Mouse (Mus musculus): ENCODE measurements at regions not wholly inside any gene's neighbourhood (a gene's known extent, or its start where the extent isn't known, plus 50 kb on each side); places are given as distances from the start of the nearest gene placed in this dataset.
"Not testable (repeated sequence)": the region's sequence is repeated elsewhere in the genome, so short reads cannot be mapped to it uniquely, and the experiment has no call there.

DNA sequence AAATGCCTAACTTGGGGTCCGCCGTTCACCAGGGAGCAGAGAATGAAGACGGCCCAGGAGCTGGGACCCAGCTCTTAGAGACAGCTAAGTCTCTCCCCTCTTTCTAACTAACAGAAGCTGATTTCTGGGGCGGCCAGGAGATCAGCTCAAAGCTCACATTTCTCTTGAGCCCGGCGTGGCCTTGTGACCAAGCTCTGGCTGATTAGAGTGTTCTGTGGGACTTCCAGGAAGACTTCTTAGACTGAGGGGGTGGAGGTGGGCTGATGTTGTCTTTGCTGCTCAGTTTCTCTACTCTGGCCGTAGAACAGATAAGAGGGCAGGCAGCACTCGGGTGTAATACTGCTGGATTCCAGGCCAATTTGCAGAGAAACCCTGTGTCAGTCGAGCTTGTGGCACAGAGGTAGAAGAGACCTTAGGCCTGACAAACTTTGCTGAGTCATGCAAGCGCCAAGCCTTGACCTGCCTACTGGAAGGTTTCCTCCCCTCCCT is 96.5 kb upstream of the Map3k1 start:
- no peak for ATAC-seq

DNA sequence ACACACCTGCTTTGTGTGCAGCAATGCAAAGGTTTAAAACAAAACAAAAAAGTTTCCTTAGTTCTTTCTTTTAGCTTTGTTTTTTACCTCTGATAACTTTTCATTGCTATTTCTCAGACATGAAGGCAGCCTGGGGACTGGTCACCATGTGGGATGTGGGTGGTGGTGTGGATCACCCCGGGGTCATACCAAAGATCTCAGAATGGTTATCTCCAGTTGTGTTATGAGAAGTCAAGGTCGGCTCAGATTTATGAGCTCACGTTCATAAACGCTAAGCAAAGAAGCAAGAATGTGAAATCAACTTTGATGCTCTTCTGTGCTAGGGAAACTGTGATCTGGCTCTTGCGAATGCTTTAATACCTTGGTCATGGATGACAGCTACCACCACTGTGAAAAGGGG is 102.3 kb upstream of the Map3k1 start:
- ATAC-seq = no peak

DNA sequence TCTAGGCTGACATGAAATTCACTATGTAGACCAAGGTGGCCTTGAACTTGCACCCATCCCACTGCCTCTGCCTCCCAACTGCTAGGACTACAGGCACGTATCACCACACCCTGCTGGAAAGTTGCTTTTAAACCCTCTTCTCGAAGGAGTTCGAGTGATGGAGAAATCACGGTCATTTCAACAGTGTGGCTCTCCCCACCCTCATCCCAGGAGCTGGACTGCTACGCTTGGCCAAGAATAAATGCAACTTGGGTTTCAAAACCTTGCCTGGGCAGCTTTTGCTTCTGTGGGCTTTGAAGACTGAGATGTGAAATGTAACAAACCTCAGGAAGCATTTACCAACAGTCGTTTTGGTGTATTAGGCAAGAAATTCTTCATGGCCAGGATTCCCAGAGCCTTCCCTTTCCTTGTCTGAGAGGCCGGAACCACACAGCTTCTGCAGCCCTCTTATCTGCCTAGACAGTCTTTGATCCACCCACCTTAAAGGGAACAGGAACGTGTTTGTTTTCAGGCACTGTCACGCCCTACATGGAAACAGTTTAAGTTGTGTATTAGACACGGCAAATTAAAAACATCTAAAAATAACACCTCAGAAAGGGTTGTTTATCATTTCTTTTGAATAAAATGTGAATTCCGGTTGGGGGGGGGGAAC is 103.0 kb upstream of the Map3k1 start:
- no peak for ATAC-seq

DNA sequence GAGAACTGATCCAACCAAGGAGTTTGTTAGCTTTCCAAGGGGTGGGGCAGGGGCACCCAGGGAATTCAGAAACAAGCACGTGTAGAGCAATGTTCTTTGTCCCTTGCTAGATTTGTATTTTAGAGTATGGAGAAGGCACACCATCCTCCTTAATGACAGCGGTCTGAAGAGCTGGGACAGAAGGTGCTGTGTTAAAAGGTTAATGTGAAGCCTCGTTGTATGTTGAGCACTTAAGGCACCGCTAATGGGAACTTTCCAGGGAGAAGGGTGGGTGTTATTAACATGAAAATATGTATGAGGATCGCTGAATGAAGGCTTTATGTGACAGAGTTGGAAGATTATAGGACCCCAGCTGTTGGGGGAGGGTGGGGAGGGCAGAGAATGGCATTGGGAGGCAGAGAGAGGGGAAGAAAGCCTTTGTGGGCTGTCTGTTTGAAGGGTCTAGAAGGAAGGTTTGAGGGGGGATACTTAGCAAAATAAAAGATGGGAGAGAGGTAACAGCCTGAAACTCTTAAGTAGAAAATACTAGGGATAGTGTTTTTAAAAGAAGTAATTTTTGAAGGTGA is 105.6 kb upstream of the Map3k1 start:
- ATAC-seq = no peak

DNA sequence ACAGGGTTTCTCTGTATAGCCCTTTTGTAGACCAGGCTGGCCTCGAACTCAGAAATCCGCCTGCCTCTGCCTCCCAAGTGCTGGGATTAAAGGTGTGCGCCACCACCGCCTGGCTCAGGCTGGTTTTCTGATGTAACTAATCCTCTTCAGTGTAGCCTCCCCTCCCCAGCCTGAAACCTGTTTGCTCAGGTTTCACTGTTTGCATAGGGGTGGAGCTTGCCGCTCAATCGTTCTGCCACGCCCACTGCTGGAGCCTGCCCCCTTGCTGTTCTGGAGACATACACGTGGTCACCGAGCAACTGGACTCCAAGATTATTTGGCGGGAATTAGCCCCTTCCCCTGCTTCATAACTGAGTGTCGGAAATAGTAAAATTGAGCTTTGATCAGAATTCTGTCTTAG is 110.6 kb upstream of the Map3k1 start:
- ATAC-seq = not testable (repeated sequence)

DNA sequence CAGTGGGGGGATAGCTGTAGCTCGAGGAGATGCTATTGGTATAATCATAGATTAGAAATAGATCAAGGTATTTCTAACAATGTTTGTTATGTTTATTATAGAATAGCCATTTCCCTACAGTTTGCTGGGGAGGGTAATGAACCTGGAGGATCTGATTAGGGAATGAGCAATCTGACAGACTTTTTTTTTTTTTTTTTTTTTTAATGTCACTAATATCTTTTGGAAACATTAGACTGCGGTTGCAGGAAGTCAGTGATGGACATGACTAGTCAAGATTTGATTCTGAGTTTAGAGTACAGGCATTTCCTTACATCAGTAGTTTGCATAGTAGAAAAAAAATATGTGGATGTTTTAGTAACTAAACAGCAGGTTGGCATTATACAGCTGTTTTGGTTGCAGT is 111.7 kb upstream of the Map3k1 start:
- ATAC-seq = no peak

DNA sequence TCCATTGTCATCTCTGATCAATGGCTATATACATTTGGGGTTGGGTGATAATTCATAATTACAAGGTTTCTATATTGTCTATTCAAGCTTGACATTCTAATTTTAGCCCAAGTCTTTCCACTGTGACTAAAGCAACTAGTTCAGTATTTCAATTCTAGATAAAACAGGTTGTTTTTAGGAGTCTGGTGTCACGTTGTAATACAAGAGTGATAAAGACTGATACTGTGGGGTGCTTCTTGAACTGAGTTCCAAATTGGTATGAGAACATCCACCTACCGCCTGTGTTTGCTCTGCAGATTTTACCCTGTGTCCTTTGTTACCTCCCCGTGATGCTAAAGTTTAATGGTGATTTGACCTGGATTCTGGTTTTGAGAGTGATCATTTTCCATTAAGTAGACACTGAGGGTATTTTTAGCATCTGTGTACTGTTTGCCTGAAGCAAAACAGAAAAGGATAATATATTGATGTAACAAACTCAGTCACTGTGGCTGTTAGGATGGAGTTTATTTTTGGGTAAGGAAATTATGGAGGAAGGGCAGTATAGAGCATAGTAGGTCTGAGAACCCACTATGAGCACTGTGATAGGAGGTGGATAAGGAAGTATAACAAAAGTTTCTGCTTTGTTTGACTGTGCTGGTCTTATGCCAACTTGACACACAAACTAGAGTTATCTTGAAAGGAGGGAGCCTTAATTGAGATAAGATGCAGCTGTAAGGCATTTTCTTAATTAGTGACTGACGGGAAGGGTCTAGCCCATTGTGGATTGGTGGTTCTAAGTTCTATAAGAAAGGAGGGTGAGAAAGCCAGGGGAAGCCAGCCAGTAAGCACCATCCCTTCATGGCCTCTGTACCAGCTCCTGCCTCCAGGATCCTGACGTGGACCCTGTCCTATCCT is 112.6 kb upstream of the Map3k1 start:
- no peak for ATAC-seq

DNA sequence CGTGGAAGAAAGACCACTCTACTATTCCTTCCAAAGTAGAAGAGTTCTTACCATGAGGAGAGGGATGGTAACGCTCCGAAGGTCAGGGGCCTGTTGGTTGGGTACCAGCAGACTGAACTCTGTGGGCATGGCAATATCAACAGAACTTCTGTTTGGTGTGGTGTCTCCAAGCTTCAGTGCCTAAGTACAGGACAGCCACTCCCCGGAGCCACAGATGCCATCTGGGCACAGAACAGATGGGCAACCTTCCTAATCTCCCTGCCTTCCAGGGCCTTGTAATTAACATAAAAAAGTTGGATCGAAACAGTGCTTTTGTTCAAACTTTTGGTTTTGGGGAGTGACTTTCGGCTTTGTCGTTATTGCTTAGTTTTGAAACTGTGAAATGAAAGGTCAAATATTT is 116.6 kb upstream of the Map3k1 start:
- ATAC-seq = no peak

DNA sequence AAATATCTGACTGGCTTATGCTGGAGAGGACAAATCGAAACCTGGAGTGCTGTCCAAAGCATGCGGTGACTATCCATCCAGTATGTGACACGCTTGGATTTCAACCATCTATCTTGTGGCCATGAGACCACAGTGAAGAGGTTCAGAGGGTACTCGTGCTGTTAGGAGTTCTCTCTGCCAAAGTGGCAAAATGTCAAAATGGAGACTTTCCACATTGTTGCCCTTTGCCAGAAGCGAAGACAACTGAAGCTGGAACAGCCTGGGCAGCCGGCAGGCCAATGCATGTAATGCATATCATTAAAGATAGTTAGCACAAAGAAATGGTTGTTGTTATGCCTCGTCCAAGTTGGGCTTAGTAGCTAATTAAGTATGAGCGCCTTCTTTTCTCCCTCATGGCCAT is 118.0 kb upstream of the Map3k1 start:
- ATAC-seq = no peak

DNA sequence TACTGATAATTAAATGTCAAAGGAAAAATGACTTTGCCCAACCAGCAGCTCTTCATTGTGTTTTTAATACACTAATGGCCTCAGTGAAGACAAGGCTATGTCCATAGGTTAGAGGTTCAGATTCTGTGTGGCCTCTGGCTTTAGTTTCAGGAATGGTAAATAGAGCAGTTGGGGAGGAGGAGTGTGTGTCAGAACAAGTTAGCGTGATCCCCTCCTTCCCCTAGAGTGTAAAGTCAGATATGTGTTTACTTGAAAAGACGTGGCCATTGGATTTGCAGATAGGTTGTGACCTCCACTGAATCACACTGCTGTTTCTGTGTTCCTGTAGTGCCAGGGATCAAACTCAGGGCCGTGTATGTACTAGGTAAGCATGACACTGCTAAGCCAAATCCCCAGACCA is 118.7 kb upstream of the Map3k1 start:
- ATAC-seq = no peak

DNA sequence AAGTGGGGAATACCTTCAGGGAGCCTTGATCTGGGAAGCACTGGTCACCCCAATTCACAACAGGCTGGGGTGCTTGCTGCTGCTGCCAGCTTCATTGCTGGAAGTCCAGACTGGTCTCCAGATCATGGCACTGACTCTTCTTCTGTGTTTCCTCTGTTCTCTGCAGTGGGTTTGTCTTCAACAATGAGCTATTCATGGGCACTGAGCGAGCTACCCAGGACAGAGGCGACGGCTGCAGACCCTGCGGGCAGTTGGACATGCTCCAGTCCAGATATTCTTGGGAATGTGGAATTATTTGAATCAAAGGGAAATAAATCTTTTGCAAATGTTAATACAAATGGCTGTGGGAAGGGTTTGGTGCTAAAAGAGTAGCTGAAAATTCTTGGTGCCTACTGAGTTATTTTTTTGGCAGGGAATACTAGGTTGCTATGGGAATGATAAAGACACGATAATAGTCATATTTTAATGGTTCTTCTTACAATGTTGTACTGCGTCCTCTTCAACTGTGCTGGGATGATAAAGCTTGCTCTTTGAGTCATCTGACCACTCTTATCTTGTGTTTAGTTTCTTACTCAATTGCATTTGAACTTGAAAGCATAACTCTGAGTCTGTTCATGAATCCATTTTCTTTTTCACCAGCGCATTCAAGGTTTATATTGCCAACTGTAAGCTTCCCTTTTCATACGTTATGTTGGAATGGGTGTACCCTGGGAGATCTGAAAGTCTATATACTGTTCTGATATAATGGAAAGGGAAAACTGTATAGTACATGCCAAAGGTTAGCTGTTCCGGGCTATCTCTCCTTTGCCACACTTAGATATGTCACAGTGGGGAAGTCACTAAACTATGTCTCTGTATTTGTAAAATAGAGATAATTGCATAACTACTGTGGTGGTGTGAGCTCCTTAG is 120.1 kb upstream of the Map3k1 start:
- ATAC-seq = no peak

DNA sequence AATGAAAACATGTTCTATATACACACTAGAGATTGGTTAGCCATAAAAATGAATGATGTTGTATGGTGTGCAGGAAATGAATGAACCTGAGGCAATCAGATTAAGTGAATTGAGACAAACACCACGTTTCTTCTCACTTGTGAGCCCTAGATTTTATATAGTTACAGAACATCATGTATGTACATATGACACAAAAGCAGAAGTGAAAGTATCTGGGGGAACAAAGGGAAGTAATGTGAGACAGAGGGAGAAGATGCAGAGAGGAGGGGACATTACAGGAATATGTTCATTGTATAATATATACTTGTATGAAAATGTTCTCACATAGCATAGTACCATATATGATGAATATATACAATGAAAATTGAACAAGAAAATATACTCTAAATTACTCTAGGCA is 121.1 kb upstream of the Map3k1 start:
- no peak for ATAC-seq

DNA sequence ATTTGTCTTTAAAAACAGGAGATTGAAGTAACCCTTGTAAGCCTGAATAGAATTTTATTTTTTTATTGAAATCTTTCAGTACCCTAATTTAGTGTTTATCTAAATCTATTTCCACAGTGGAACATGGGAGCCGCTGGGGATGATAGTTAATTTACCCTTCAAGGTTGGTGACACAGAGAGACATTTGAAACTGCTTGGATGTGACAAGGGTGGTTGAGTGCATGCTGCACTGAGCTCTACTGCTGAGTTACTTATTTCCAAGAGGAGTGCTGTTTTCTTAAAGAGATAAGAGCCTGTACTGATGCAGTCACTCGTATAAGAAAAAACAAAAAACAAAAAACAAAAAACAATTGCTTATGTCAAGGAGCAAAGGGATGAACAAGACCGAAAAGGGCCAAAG is 123.7 kb upstream of the Map3k1 start:
- ATAC-seq = no peak

DNA sequence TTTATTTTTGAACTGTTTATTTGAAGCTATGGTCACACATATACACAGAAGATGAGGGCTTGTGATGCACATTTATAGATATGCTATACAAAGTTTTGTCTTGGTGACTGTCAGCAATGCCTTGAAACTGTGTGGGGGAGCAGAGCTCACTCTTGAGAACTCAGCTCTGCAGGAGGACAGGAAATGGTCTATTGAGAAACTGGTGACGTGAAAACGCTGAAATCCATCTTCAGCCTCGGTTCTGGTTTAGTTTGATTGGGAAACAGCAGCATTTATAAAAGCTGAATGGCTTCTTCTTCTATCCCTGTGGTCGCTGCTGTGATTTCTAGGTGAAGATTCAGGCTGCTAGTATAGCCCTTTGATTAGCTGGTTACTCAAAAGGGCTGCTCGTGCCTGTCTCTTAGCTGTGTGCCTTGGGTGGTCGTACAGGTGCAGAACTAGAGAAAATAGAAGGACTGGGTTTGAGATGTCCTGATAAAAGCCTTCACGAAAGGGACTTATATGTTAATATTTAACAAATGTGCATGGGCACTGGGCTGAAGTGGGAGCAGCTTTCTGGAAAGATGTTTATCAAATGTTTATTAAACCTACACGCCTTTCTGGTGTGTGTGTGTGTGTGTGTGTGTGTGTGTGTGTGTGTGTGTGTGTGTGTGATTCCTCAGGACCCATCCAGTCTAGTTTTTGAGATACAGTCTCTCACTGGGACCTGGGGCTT is 124.9 kb upstream of the Map3k1 start:
- ATAC-seq = no peak

DNA sequence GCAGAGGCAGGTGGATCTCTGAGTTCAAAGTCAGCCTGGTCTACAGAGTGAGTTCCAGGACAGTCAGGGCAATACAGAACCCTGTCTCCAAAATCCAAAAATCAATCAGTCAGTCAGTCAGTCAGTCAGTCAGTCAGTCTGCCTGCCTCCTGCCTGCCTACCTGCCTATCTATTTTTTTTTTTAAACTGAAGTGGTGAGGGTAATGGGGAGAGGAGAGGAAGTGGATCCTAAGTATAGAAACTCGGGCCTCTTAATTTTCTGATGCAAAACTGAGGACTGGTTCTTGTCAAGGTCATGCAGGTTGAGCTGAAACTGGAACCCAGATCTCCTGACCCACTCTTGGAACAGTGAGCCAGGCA is 126.9 kb upstream of the Map3k1 start:
- ATAC-seq = peak; percentile 67

DNA sequence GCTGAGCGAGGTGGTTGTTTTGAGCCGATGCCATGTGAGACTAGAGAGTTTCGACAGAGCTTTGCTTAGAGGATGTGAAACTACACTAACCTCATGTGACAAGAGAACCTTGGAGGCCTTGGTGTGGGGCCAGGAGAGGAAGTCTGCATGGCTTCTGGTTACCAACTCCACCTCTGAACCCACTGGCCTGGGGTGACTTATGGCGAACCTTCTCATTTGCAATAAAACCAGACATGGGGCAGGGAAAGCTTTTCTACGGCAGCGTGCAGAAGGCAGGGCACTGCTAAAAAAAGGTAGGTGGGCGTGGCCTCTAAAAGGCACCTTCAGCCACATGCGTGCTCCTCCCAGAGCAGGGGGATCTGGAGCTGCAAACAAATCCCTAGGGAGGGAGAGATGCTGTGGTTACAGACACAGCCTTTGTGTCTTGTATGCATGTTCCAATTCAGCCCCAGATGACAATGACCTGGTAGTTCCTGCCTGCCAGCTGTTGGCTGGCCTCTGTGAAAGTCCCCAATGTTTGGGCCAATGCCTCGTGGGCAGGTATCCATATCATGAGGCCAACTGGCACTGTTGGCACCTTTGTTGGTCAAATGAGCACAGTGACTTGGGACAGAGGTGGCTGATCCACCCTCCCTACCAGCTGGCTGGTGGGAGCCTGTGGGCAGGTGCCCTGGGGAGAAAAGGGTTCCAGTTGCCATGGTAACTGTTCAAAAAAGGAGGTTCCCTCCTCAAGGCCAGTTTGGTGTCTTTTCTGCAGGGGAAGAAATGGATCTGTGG is 127.5 kb upstream of the Map3k1 start:
- ATAC-seq = peak; percentile 84

DNA sequence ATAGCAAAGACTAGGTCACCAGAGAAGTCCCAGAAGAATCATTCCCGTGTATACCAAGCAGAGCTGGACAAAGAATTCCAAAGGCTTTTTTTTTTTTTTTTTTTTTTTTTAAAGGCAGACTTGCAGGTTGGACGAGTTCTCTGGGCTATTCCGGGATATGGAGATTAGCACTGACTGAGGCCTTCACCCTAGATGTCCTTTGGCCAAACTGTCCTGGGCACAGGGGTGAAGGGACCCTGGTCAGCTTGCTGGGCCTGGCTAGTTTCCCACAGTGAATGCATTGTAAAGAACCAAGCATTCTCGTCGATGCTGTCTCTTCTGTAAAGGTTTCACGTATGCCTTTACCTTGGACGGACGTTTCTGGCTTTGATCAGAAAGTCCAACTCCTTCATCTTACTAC is 128.2 kb upstream of the Map3k1 start:
- ATAC-seq = no peak

DNA sequence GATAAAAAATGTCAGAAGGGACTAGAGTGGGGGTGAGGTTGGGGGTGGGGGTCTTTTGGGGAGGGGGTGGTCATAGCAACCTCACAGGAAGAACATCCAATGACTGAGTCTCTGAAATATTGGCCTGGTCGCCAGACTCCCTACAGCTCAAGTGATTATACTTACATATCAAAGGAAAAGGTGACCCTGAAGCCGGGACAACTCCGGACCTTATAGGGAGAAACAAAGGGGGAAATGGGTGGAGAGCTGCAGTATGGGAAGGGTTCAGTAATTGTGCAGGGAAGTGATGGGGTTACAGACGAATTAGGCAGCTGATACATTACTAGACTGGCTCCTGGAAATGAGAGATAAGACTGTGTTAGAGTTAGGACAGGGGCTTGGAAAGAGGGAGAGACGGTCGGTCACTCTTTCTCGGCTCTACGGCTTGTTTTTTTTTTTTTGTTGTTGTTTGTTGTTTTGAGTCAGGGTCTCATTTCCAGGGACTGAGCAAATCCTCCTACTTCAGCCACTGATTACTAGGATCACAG is 130.2 kb upstream of the Map3k1 start:
- no peak for ATAC-seq

DNA sequence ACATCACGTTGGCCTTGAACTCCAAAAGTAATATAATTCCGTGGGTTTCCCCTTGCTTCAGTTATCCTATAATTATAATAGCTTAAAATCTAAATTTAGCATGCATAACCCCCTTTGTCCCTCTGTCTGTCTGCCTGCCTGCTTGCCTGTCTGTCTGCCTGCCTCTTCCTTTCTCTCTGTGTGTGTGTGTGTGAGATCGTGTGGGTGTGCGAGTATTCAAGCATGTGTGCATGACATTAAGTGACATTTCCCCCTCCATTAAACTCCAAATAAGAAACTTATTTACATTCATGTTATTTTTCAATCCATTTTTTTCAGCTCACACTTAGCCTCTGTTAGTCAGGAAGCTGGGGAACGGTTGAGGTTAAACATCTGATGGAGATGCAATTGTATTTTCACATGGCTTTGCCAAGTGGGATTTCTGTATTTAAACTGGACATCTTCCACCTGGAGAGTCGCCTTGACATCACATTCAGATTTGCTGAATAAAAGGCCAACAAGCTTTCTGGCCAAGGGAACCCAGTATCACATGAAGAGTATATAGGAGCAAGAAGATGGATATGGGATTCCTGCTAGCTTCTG is 130.8 kb upstream of the Map3k1 start:
- ATAC-seq = no peak

DNA sequence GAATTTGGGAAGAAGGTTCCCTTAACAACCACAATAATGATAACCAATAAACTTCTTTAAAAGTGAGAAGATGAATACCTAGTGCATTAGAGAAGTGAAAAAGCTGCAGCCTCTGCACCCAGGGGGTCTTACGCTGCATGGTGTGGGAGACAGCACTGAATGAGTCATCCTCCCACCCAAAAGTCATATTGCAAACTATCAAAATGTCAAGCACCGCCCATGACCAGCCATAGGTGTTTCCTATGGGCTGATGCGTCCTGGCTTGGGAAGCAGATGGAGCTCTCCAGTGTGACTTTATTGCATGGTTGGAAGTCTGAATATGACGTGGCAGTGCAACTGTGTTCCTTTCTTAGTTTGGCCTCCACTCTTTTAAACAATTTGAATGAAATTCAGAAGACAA is 131.5 kb upstream of the Map3k1 start:
- no peak for ATAC-seq

All from CD4-positive, CD25-positive, alpha-beta regulatory T cell, adult 4 months (primary cell).